Mouse (Mus musculus): Measurements from ENCODE around the gene Six1. TPM values are rescaled to one million over a fixed set of nuclear protein-coding genes. Genes with fewer than 3 reads are reported as not detected.

Six1 gene
- polyA plus RNA-seq, 1 experiment from 2014 or later, result 0.58 TPM

- Histone ChIP-seq H3K27me3 (replicated peaks; ENCODE audit: control insufficient read depth, insufficient read depth, low read length) (peaks cover 65% of the 10 kb centered on the region), H3K9me3 (ENCODE audit: control insufficient read depth, low read length) (no peaks in the 10 kb centered on the region; the same call in 1 of the 2 replicates), H3K27ac (ENCODE audit: low read depth, low read length) (no peak overlapping the region), H3K4me3 (ENCODE audit: low read length) (no peak overlapping the region), H3K9ac (ENCODE audit: low read depth, low read length) (no peak overlapping the region), H3K4me1 (ENCODE audit: control insufficient read depth, insufficient read depth, low read depth, low read length) (no peaks in the 10 kb centered on the region), H3K36me3 (ENCODE audit: control insufficient read depth, insufficient read depth, low read length) (no peaks in the 10 kb centered on the region), H3K4me2 (ENCODE audit: low read length) (no peak overlapping the region)
- whole genome bisulfite sequencing, result 3% methylated on average over 37 of the region's 41 CpGs
- no peak for ATAC-seq
These were observed 14.4 kb downstream of the Six1 start for GRCm38 (mm10) chr12:73038992-73039938.

DNA sequence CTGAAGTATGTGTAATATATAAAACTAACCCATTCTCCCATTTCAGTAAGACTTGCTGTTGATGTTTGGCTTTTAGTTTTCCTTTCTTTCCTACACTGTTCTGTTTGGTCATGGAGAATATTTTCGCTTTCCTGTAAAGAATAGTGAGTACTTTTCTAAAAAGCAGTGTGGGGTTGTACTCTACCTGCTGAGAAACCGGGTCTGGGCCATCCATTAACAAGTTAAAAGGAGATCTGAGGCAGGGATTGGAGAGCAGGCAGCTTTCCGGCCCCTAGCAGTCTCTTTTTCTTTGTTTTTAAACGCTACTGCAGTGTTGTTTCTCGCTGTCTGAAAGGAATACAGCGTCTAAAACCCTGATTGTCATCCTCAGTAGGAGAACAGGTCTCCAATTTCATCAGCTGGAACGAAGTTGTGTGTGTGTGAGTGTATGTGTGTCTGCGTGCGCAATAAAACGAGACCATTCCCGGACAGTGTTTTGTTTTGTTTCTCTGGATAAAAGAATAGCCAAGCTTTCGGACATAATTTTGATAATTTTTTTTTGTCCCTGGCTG, 15.2 kb downstream of the Six1 start:
- 3% methylated on average over 12 of the region's 12 CpGs for WGBS
- Histone ChIP-seq H3K27me3 (replicated peaks; ENCODE audit: control insufficient read depth, insufficient read depth, low read length) (peaks cover 65% of the 10 kb centered on the region), H3K9me3 (ENCODE audit: control insufficient read depth, low read length) (no peaks in the 10 kb centered on the region; the same call in 1 of the 2 replicates), H3K4me1 (ENCODE audit: control insufficient read depth, insufficient read depth, low read depth, low read length) (no peaks in the 10 kb centered on the region), H3K4me3 (ENCODE audit: low read length) (no peak overlapping the region), H3K4me2 (ENCODE audit: low read length) (no peak overlapping the region), H3K27ac (ENCODE audit: low read depth, low read length) (no peak overlapping the region), H3K36me3 (ENCODE audit: control insufficient read depth, insufficient read depth, low read length) (no peaks in the 10 kb centered on the region), H3K9ac (ENCODE audit: low read depth, low read length) (no peak overlapping the region)
- no peak for ATAC-seq

DNA sequence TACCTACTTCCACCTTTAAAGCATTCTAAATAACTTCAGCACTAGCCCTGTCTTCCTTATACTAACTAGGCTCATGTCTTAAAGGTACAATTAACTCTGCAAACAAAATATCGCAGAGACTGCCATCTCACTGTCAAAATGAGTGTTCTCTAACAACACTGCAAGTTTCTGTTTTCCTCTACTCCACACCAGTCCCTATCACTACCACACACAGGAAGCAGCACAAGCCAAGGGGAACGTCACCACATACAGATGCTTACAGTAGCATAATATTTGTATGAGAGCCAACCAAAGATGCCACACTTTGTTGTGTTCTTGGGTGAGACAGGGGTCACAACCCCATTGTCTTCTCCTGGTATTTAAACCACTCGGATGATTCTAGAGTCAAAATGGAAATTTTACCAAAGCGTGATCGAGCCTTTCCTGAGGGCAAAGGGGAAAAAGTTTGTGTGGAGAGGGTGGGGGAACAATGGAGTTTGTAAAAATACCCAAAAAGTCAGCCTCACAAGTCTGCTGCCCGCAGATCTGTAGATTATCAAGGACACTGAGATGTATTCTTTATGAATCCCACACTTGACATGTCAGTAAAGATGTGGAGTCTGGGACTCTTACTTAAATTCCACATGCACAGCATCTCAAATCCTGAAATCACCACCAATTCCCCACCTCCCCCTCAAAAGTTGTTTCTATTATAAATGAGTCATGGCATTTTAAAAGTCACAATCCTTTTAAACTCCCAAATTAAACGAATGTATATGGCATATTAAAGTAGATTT, 16.1 kb downstream of the Six1 start:
- ATAC-seq, result no peak

DNA sequence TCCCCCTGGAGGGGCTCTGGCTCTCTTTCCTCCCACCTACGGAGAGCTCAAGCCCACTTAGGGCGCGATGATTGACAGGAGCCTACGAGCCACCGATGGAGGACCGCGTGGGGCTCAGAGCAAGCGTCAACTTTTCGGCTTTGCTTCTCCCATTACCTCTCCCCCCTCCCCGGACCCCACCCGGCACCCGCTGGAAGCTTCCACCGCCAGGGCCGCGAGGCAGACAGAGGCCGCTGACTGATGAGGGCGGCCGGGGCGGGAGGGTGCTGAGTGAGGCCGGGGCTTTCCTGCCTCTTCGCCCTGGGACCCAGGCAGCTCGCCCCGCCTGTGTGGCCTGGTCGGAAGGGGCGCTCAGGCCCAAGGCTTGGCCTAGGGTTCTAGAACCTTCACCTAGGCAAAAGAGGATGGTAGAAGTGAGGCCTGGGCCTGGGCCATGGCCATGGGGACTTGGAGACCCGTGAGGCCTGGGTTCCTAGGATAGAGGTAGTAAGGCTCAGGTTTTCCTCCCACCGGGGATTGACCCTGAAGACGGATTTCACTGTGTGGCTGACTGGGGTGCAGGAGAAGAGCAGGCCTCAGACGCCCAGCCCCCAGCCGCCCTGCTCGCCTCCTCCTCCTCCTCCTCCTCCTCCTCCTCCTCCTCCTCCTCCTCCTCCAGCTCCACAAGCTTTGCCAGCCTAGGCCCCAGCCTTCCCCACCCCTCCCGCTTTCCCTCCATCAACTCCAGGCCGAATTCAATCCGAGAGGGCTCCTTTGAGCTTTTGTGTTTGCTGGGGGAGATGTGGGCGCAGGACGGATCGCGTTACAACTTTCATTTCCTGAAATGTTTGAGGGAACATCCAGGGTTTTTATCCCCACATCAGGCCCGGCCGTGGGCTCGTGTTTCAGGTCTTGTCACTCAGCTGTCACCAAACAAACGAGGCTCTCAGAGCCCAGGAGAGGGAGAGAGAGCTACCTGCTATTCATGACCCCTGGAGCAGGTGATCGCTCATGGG, 18.5 kb downstream of the Six1 start:
- Histone ChIP-seq H3K27me3 (replicated peaks; ENCODE audit: control insufficient read depth, insufficient read depth, low read length) (peaks cover 64% of the 10 kb centered on the region), H3K9ac (ENCODE audit: low read depth, low read length) (no peak overlapping the region), H3K9me3 (ENCODE audit: control insufficient read depth, low read length) (no peaks in the 10 kb centered on the region; the same call in 1 of the 2 replicates), H3K27ac (ENCODE audit: low read depth, low read length) (no peak overlapping the region), H3K4me3 (ENCODE audit: low read length) (peak overlapping the region; percentile 8; the same call in 1 of the 2 replicates), H3K4me1 (ENCODE audit: control insufficient read depth, insufficient read depth, low read depth, low read length) (no peaks in the 10 kb centered on the region), H3K4me2 (ENCODE audit: low read length) (peak overlapping the region; percentile 20; the same call in 1 of the 2 replicates), H3K36me3 (ENCODE audit: control insufficient read depth, insufficient read depth, low read length) (no peaks in the 10 kb centered on the region)
- WGBS, result 2% methylated on average over 39 of the region's 43 CpGs
- no peak for ATAC-seq

More for the DNA sequence above, 16.1 kb downstream of the Six1 start:
- no peaks in the 10 kb centered on the region; the same call in 1 of the 2 replicates for H3K9me3 ChIP-seq (ENCODE audit: control insufficient read depth, low read length)
- no peaks in the 10 kb centered on the region for H3K4me1 ChIP-seq (ENCODE audit: control insufficient read depth, insufficient read depth, low read depth, low read length)
- H3K4me2 ChIP-seq (ENCODE audit: low read length), result no peak overlapping the region
- no peaks in the 10 kb centered on the region for H3K36me3 ChIP-seq (ENCODE audit: control insufficient read depth, insufficient read depth, low read length)
- no peak overlapping the region for H3K4me3 ChIP-seq (ENCODE audit: low read length)
- peaks cover 68% of the 10 kb centered on the region for H3K27me3 ChIP-seq (replicated peaks; ENCODE audit: control insufficient read depth, insufficient read depth, low read length)
- no peak overlapping the region for H3K9ac ChIP-seq (ENCODE audit: low read depth, low read length)
- 11% methylated on average over 7 of the region's 7 CpGs for WGBS
- H3K27ac ChIP-seq (ENCODE audit: low read depth, low read length), result no peak overlapping the region

GRCm38 (mm10) chr12:73032665-73033064, 21.0 kb downstream of the Six1 start:
- no peak overlapping the region for H3K4me3 ChIP-seq (ENCODE audit: low read length)
- H3K9ac ChIP-seq (ENCODE audit: low read depth, low read length), result no peak overlapping the region
- no peak overlapping the region for H3K4me2 ChIP-seq (ENCODE audit: low read length)
- 80% methylated on average over 3 of the region's 3 CpGs for WGBS
- no peak for ATAC-seq
- H3K27ac ChIP-seq (ENCODE audit: low read depth, low read length), result no peak overlapping the region
- H3K36me3 ChIP-seq (ENCODE audit: control insufficient read depth, insufficient read depth, low read length), result no peaks in the 10 kb centered on the region
- H3K4me1 ChIP-seq (ENCODE audit: control insufficient read depth, insufficient read depth, low read depth, low read length), result no peaks in the 10 kb centered on the region
- H3K27me3 ChIP-seq (replicated peaks; ENCODE audit: control insufficient read depth, insufficient read depth, low read length), result peaks cover 44% of the 10 kb centered on the region
- H3K9me3 ChIP-seq (ENCODE audit: control insufficient read depth, low read length), result no peaks in the 10 kb centered on the region

DNA sequence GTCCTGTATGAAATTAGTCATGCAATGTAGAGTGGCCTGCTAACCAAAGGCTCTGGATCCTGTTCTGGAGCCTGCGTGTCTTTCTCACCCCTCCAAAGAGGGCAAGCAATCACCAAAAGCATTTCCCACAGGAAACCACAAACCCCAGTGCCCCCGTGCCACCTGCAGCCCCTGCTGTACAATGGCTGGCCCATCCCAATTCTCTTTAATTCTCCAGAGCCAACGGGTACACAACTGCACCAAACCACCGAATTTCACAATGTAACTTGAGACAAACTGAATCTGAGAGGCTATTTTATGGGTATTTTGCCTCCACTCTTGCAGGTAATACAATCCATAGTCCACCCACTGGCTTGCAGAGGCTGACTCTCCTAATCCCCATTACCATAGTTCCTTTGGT, 22.4 kb downstream of the Six1 start:
- 72% methylated on average over 4 of the region's 4 CpGs for WGBS
- H3K4me1 ChIP-seq (ENCODE audit: control insufficient read depth, insufficient read depth, low read depth, low read length), result no peaks in the 10 kb centered on the region
- ATAC-seq, result no peak
- no peaks in the 10 kb centered on the region for H3K9me3 ChIP-seq (ENCODE audit: control insufficient read depth, low read length)
- H3K4me2 ChIP-seq (ENCODE audit: low read length), result no peak overlapping the region
- H3K9ac ChIP-seq (ENCODE audit: low read depth, low read length), result no peak overlapping the region
- H3K27ac ChIP-seq (ENCODE audit: low read depth, low read length), result no peak overlapping the region
- H3K4me3 ChIP-seq (ENCODE audit: low read length), result no peak overlapping the region
- no peaks in the 10 kb centered on the region for H3K36me3 ChIP-seq (ENCODE audit: control insufficient read depth, insufficient read depth, low read length)
- H3K27me3 ChIP-seq (replicated peaks; ENCODE audit: control insufficient read depth, insufficient read depth, low read length), result peaks cover 36% of the 10 kb centered on the region

DNA sequence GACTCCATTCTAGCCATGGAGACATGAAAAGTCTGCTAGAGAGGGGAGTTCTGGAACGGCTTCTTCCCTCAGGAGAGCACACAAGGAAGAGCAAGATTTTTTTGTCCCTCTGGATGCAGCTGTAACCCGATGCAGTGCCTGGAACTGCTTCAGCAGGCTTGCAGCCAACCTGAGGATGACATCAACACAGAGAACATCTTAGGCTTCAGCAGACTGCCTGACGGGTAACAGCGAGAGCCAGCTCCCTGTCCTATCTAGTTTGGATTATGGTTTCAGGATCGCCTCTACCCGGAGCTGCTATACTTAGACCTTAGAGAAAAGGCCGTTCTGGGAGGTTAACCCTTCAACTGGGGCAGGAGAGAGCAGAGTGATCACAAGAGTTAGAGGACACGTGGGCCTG, 28.2 kb downstream of the Six1 start:
- Histone ChIP-seq H3K9me3 (ENCODE audit: control insufficient read depth, low read length) (no peaks in the 10 kb centered on the region), H3K9ac (ENCODE audit: low read depth, low read length) (no peak overlapping the region), H3K27me3 (replicated peaks; ENCODE audit: control insufficient read depth, insufficient read depth, low read length) (no peaks in the 10 kb centered on the region; the same call in 1 of the 2 replicates), H3K27ac (ENCODE audit: low read depth, low read length) (no peak overlapping the region), H3K4me3 (ENCODE audit: low read length) (no peak overlapping the region), H3K4me1 (ENCODE audit: control insufficient read depth, insufficient read depth, low read depth, low read length) (no peaks in the 10 kb centered on the region), H3K36me3 (ENCODE audit: control insufficient read depth, insufficient read depth, low read length) (no peaks in the 10 kb centered on the region), H3K4me2 (ENCODE audit: low read length) (no peak overlapping the region)
- no peak for ATAC-seq
- 78% methylated on average over 8 of the region's 8 CpGs for WGBS

- Histone ChIP-seq H3K4me2 (ENCODE audit: low read length) (no peak overlapping the region), H3K27me3 (replicated peaks; ENCODE audit: control insufficient read depth, insufficient read depth, low read length) (no peaks in the 10 kb centered on the region), H3K4me3 (ENCODE audit: low read length) (no peak overlapping the region), H3K9ac (ENCODE audit: low read depth, low read length) (no peak overlapping the region), H3K4me1 (ENCODE audit: control insufficient read depth, insufficient read depth, low read depth, low read length) (no peaks in the 10 kb centered on the region), H3K27ac (ENCODE audit: low read depth, low read length) (no peak overlapping the region), H3K9me3 (ENCODE audit: control insufficient read depth, low read length) (no peaks in the 10 kb centered on the region), H3K36me3 (ENCODE audit: control insufficient read depth, insufficient read depth, low read length) (no peaks in the 10 kb centered on the region)
- 5% methylated on average over 4 of the region's 4 CpGs for WGBS
- no peak for ATAC-seq
These were observed 32.7 kb downstream of the Six1 start for GRCm38 (mm10) chr12:73020941-73021340.
